Comparison of ENCODE assay signal across 8 mouse cellular contexts in genomic region chr16:41533686-41534085, GRCm38 (mm10).
DNase-seq lines count a peak whose midpoint lies in the region; ATAC-seq and TF ChIP-seq lines count a peak whose summit lies in the region.

No protein-coding gene starts in this region.

- intact Hi-C loops in gastrocnemius, adult 2 months (cut with DNase I), result no loop called here
- intact Hi-C loops in left cerebral cortex, postnatal 10 days (cut with DNase I), result no loop called here

- peak overlapping the region; percentile 70 for H3K4me3 ChIP-seq in gastrocnemius, adult 2 months
- H3K4me3 ChIP-seq in E14TG2a.4 (replicated peaks; ENCODE audit: low read length), result peak overlapping the region; percentile 72; the same call in 1 of the 2 replicates
- H3K4me3 ChIP-seq in forebrain, embryonic 11.5 days (ENCODE audit: low read depth, low read length), result peak overlapping the region; percentile 64
- H3K4me3 ChIP-seq in limb, embryonic 15.5 days, result peak overlapping the region; percentile 59

- DNase-seq in gastrocnemius, adult 2 months, result no peak
- DNase-seq in gastrocnemius, postnatal 10 days, result no peak
- DNase-seq in forebrain, embryonic 11.5 days (ENCODE audit: low spot score), result no peak
- no peak for DNase-seq in left cerebral cortex, postnatal 10 days (ENCODE audit: extremely low spot score in 1 of 2, low spot score in 2 of 2)
- no peak for DNase-seq in frontal cortex, postnatal 14 days (ENCODE audit: low spot score in 2 of 2)
- no peak for DNase-seq in urinary bladder, postnatal 10 days (ENCODE audit: low spot score)

- no peaks in the 10 kb centered on the region for H3K36me3 ChIP-seq in E14TG2a.4 (ENCODE audit: insufficient read depth, low read length)
- no peaks in the 10 kb centered on the region for H3K36me3 ChIP-seq in forebrain, embryonic 11.5 days (ENCODE audit: control insufficient read depth, insufficient read depth, low read length)
- no peaks in the 10 kb centered on the region for H3K36me3 ChIP-seq in limb, embryonic 15.5 days

- no peak overlapping the region for H3K27ac ChIP-seq in gastrocnemius, adult 2 months
- peak overlapping the region; percentile 90 for H3K27ac ChIP-seq in forebrain, embryonic 11.5 days (ENCODE audit: low read depth, low read length)
- H3K27ac ChIP-seq in limb, embryonic 15.5 days, result no peak overlapping the region

- H3K9me3 ChIP-seq in E14TG2a.4 (ENCODE audit: low read length), result no peaks in the 10 kb centered on the region
- no peaks in the 10 kb centered on the region for H3K9me3 ChIP-seq in forebrain, embryonic 11.5 days (ENCODE audit: control insufficient read depth, low read length)
- no peaks in the 10 kb centered on the region for H3K9me3 ChIP-seq in limb, embryonic 15.5 days

- WGBS in forebrain, embryonic 11.5 days, result 7% methylated on average over 6 of the region's 6 CpGs
- 11% methylated on average over 6 of the region's 6 CpGs for WGBS in limb, embryonic 15.5 days

- peak overlapping the region; percentile 69 for H3K4me2 ChIP-seq in forebrain, embryonic 11.5 days (ENCODE audit: low read depth, low read length, severe bottlenecking)
- H3K4me2 ChIP-seq in limb, embryonic 15.5 days, result peak overlapping the region; percentile 92

- no peak for ATAC-seq in forebrain, embryonic 11.5 days (replicated peaks; ENCODE audit: low FRiP score)
- ATAC-seq in limb, embryonic 15.5 days (ENCODE audit: insufficient number of reproducible peaks, low FRiP score, low TSS enrichment, low read depth), result no peak

- TF ChIP-seq CTCF in gastrocnemius, adult 2 months (IDR thresholded peaks at IDR 0.05), result no peak
- no peak for TF ChIP-seq CTCF in E14TG2a.4 (conservative IDR thresholded peaks at IDR 0.05; ENCODE audit: low read length)

- H3K9ac ChIP-seq in forebrain, embryonic 11.5 days (ENCODE audit: low read length), result peak overlapping the region; percentile 81
- no peak overlapping the region; the same call in 1 of the 2 replicates for H3K9ac ChIP-seq in limb, embryonic 15.5 days

- H3K27me3 ChIP-seq in E14TG2a.4 (ENCODE audit: insufficient read depth, low read length), result peaks cover 27% of the 10 kb centered on the region
- no peaks in the 10 kb centered on the region for H3K27me3 ChIP-seq in forebrain, embryonic 11.5 days (ENCODE audit: control insufficient read depth, insufficient read depth, low read length)
- H3K27me3 ChIP-seq in limb, embryonic 15.5 days, result no peaks in the 10 kb centered on the region

- H3K4me1 ChIP-seq in E14TG2a.4 (replicated peaks; ENCODE audit: low read depth, low read length), result peaks cover 6% of the 10 kb centered on the region; the same call in 1 of the 2 replicates
- H3K4me1 ChIP-seq in forebrain, embryonic 11.5 days (replicated peaks; ENCODE audit: control insufficient read depth, insufficient read depth, low read length), result peaks cover 5% of the 10 kb centered on the region; the same call in 1 of the 2 replicates
- peaks cover 7% of the 10 kb centered on the region for H3K4me1 ChIP-seq in limb, embryonic 15.5 days
